ENCODE assay signal across 9 mouse cellular contexts in the genomic region with DNA sequence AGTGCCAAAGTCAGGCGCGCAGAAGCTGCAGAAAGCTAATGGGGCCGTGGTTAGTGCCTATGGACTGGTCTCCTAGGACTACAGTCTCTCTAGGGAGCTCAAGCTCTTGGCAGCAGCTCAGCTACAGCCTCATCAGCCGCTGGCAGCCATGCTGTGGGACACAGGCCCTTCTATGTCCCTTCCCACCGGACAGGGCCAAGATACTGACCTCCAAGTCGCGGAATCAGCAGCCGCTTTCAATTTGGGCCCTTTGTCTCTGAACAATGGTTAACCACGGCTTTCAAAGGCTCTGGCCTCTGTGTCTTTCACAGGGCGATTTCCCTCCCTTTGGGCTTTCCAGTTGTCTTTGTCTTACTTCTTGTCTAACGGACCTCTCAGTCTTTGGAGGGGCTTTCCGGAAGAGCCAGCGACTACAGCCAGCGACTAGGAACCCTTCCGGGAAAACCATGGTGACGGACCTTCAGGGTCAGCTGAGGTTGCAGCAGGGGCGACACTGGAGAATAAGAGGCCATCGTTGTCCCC. TPM values are rescaled to one million over a fixed set of nuclear protein-coding genes. Genes with fewer than 3 reads are reported as not detected.
DNase-seq lines count a peak whose midpoint lies in the region; ATAC-seq and TF ChIP-seq lines count a peak whose summit lies in the region.
"Had no signal": no experiment of that assay in that cellular context is flagged by ENCODE, and none has a peak within 500 bp of the region (broad histone marks: within the 10 kb centered on the region; RNA-seq: fewer than 3 reads in every experiment).

No protein-coding gene starts in this region.

- no peaks in the 10 kb centered on the region for H3K4me1 ChIP-seq in spleen, adult 2 months (ENCODE audit: control insufficient read depth, insufficient read depth, insufficient read length)
- H3K4me1 ChIP-seq in forebrain, embryonic 10.5 days: peaks cover 46% of the 10 kb centered on the region
- peaks cover 0 to 7% of the 10 kb centered on the region in 2 experiments; a peak in 2 of 4 replicates for H3K4me1 ChIP-seq in heart, embryonic 14.5 days (ENCODE audit: control insufficient read depth in 2 of 2, insufficient read depth in 2 of 2, low read length in 2 of 2)
- peaks cover 7% of the 10 kb centered on the region for H3K4me1 ChIP-seq in midbrain, embryonic 15.5 days

- no peak for DNase-seq in spleen, adult 2 months (ENCODE audit: low read depth in 1 of 2, low spot score in 2 of 2)
- DNase-seq in spleen, postnatal 36 days (ENCODE audit: low spot score in 2 of 2): no peak
- peak; percentile 82 for DNase-seq in forebrain, embryonic 10.5 days (ENCODE audit: extremely low spot score, low spot score)
- peak; percentile 54 to 67 for DNase-seq in kidney, postnatal 4 days
- no peak for DNase-seq in thymus, postnatal 0 days (ENCODE audit: low spot score)

- ATAC-seq in heart, embryonic 14.5 days (ENCODE audit: insufficient number of reproducible peaks, insufficient read depth, low FRiP score, low read depth): no peak
- peak; percentile 90 for ATAC-seq in midbrain, embryonic 15.5 days (replicated peaks)
- ATAC-seq in activated CD4-positive, CD25-positive, alpha-beta regulatory T cell, adult 4 months: no peak

- H3K27me3 ChIP-seq in spleen, adult 2 months (ENCODE audit: control insufficient read depth, insufficient read depth, low read length): no peaks in the 10 kb centered on the region
- H3K27me3 ChIP-seq in forebrain, embryonic 10.5 days (ENCODE audit: poor library complexity, severe bottlenecking): no peaks in the 10 kb centered on the region
- H3K27me3 ChIP-seq in heart, embryonic 14.5 days (ENCODE audit: control insufficient read depth, insufficient read depth, low read length): no peaks in the 10 kb centered on the region
- H3K27me3 ChIP-seq in midbrain, embryonic 15.5 days (replicated peaks): no peaks in the 10 kb centered on the region
- H3K27me3 ChIP-seq: limb, embryonic 12.5 days had no signal

- TF ChIP-seq POLR2A in spleen, adult 2 months (IDR thresholded peaks at IDR 0.05; ENCODE audit: low read depth, low read length): no peak

- peak overlapping the region; percentile 27 for H3K4me2 ChIP-seq in heart, embryonic 14.5 days (ENCODE audit: low read length)
- H3K4me2 ChIP-seq in midbrain, embryonic 15.5 days: peak overlapping the region; percentile 24
- H3K4me2 ChIP-seq: limb, embryonic 12.5 days had no signal

- peak overlapping the region; percentile 6; the same call in 1 of the 2 replicates for H3K27ac ChIP-seq in spleen, adult 2 months (ENCODE audit: insufficient read depth, low read length)
- peak overlapping the region; percentile 90 for H3K27ac ChIP-seq in forebrain, embryonic 10.5 days
- no peak overlapping the region for H3K27ac ChIP-seq in heart, embryonic 14.5 days (replicated peaks in 1 of 2; ENCODE audit: control insufficient read depth in 1 of 2, insufficient read depth in 1 of 2, low read depth in 2 of 2, low read length in 2 of 2)
- H3K27ac ChIP-seq in midbrain, embryonic 15.5 days: no peak overlapping the region
- H3K27ac ChIP-seq: limb, embryonic 12.5 days had no signal

- H3K4me3 ChIP-seq in spleen, adult 2 months (ENCODE audit: extremely low read depth, insufficient read depth, insufficient read length): no peak overlapping the region
- peak overlapping the region; percentile 36 for H3K4me3 ChIP-seq in forebrain, embryonic 10.5 days
- H3K4me3 ChIP-seq in heart, embryonic 14.5 days (ENCODE audit: control insufficient read depth in 1 of 2, insufficient read depth in 1 of 2, low read depth in 1 of 2, low read length in 2 of 2): no peak overlapping the region
- H3K4me3 ChIP-seq in midbrain, embryonic 15.5 days: no peak overlapping the region
- H3K4me3 ChIP-seq: limb, embryonic 12.5 days had no signal

- no peaks in the 10 kb centered on the region for H3K9me3 ChIP-seq in forebrain, embryonic 10.5 days
- H3K9me3 ChIP-seq in heart, embryonic 14.5 days (ENCODE audit: control insufficient read depth, low read length): peaks cover 6% of the 10 kb centered on the region; the same call in 1 of the 2 replicates
- H3K9me3 ChIP-seq in midbrain, embryonic 15.5 days: no peaks in the 10 kb centered on the region
- H3K9me3 ChIP-seq: limb, embryonic 12.5 days had no signal

- no peak for TF ChIP-seq CTCF in spleen, adult 2 months (IDR thresholded peaks at IDR 0.05; ENCODE audit: extremely low read depth, insufficient read depth, insufficient read length, insufficient replicate concordance)

- no peak overlapping the region for H3K9ac ChIP-seq in heart, embryonic 14.5 days (ENCODE audit: low read length)
- H3K9ac ChIP-seq in midbrain, embryonic 15.5 days: no peak overlapping the region
- H3K9ac ChIP-seq: limb, embryonic 12.5 days had no signal

- WGBS in spleen, adult 2 months: 76% methylated on average over 18 of the region's 18 CpGs
- 7% methylated on average over 18 of the region's 18 CpGs for WGBS in forebrain, embryonic 10.5 days
- 52% methylated on average over 18 of the region's 18 CpGs for WGBS in heart, embryonic 14.5 days
- 6% methylated on average over 18 of the region's 18 CpGs for WGBS in midbrain, embryonic 15.5 days

- no peaks in the 10 kb centered on the region for H3K36me3 ChIP-seq in spleen, adult 2 months (ENCODE audit: control insufficient read depth, insufficient read depth, low read length)
- H3K36me3 ChIP-seq in forebrain, embryonic 10.5 days (replicated peaks): no peaks in the 10 kb centered on the region
- no peaks in the 10 kb centered on the region for H3K36me3 ChIP-seq in heart, embryonic 14.5 days (ENCODE audit: control insufficient read depth, insufficient read depth, low read length)
- H3K36me3 ChIP-seq in midbrain, embryonic 15.5 days (replicated peaks): no peaks in the 10 kb centered on the region
- H3K36me3 ChIP-seq: limb, embryonic 12.5 days had no signal

RNA-seq across cellular contexts. Expression of a gene that starts 25.5 kb away (rescaled TPM):
- 23.8 and 30.3 TPM in 2 replicates for polyA plus RNA-seq in spleen, adult 2 months (2012; rRNA removed)
- 22.7 and 29.2 TPM in 2 replicates for polyA plus RNA-seq in forebrain, embryonic 10.5 days (2016; fragmentation: Nextera tagmentation; extraction: Ambion mirVana)
- 23.8 and 29.4 TPM in 2 replicates for polyA plus RNA-seq in heart, embryonic 14.5 days (2014; fragmentation: Nextera tagmentation; extraction: Ambion mirVana)
- polyA plus RNA-seq in midbrain, embryonic 15.5 days (2015; fragmentation: Nextera tagmentation; extraction: Ambion mirVana): 40.4 and 42.9 TPM in 2 replicates
- polyA plus RNA-seq in thymus, postnatal 0 days (2015; fragmentation: Nextera tagmentation; extraction: Ambion mirVana): 5.5 and 8.0 TPM in 2 replicates
- polyA plus RNA-seq in activated CD4-positive, CD25-positive, alpha-beta regulatory T cell, adult 4 months (2017; shearing (Covaris generic)): 1 to 10 TPM; 7.8 to 8.1 TPM

Comparison
In these comparisons a context has a peak if more than half of its experiments do, and no peak if none do; other contexts are left out.
1. DNase-seq: peak in forebrain, embryonic 10.5 days (single experiment) and kidney, postnatal 4 days (2 of 2); none in spleen, adult 2 months (0 of 2), spleen, postnatal 36 days (0 of 2) and thymus, postnatal 0 days (single experiment).
2. H3K27ac ChIP-seq: peak in spleen, adult 2 months (single experiment) and forebrain, embryonic 10.5 days (single experiment); none in heart, embryonic 14.5 days (0 of 2) and midbrain, embryonic 15.5 days (single experiment).